Mouse (Mus musculus): ENCODE results near the gene Skap1.
"Not testable (repeated sequence)": the region's sequence is repeated elsewhere in the genome, so short reads cannot be mapped to it uniquely, and the experiment has no call there.

Skap1 gene

DNA sequence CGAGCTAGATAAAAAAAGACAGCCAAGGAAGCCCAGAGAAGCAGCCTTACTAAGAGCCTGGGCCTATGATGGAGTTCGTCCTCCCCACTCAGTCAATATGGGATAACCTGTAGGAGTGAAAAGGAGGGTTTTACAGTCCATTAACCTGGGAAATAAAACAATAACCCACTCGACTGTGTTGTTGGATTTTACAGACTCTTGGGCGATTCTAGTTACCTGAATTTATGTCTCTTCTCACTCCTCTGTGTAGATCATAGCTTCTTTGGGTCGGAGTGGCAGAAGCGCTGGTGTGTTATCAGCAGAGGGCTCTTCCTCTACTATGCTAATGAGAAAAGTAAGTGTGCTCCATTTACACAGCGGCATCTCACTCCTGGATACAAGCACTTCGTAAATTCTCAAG, 239.4 kb downstream of the Skap1 start:
- no peak for DNase-seq

- no peak for DNase-seq
These were observed 246.9 kb downstream of the Skap1 start for GRCm38 (mm10) chr11:96711268-96711667.

DNA sequence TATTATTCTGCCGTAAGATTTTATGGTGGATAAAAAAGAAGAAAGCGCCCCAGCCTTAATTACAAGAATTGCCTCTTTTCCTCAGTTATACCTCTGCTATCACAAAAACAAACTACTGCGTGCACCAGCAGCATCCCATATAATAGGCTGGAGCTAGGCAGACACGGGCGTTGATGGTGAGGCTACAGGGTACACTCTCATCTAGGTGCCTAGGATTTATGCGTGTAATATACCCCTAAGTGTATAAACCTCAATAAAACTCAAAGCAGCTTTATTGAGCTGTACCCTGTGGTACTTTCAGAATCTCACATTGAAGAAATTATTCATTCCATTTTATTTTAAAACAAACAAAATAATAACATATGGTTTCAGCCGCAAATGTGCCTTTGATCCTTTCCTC, 247.3 kb downstream of the Skap1 start:
- DNase-seq = no peak

DNA sequence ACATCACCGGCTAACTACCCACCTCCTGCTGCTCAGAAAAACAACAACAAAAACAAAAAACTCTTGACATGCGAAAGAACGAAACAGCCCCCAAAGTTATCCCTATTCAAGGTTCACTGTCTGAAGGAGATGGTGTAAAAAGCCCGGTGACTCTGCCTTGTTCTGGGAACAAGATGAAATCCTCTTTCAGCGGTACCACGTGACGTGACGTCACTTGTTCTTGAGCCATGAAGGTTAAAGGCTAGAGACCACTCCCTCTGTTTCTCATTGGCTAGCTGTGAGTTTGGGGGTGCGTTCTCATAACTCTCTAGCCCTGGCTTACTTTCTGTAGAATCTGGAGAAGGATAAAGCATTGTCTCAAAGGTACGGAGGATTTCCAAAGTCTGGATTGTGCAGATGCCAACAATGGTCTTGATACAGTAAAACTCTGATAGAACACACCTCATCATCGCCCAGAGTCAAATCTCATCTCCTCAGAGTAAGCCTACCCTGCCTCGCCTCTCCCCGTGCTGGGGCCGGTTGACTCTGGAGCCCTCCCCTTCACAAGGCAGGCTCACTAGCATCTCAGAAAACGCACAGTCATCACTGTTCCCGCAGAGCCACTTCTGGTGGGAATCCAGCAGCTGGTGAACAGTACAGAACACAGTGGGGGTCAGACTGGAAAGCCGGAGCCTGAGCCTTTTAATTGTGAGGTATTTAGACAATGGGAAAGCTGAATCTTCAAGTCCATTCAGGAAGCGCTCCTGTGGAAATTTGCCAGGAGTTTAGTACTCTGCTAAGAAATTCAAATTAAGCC, 249.0 kb downstream of the Skap1 start:
- no peak for DNase-seq

DNA sequence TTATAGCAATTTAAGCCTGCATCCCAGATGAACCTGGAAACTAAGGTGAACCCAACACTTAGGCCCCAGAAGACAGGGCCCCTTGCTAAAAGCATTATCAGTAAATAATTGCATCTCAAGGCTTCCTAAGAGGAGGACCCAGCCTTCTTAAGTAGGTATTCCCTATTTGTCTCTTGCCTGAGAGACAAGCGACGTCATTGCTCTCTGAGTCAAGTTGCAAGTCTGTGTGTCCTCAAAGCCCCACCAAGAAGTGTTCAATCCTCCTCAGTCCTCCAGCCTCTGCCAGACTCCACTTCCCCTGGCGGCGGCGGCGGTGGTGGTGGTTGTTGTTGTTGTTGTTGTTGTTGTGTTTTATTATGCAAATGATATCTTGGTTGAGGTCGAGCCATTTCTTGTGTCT, 249.6 kb downstream of the Skap1 start:
- DNase-seq = no peak

DNA sequence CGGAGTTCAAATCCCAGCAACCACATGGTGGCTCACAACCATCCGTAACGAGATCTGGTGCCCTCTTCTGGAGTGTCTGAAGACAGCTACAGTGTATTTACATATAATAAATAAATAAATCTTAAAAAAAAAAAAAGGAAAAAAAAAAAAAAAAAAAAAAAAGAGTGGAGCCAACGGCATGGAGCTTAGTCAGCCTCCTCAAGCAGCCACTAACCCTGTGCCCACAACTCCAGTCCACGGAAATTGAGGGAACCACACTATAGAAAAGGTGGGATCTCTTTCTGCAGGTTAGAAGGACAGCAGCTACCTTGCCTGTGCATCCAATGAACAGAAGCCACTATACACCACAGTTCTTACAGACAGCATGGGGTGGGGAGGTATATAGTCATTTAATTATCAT, 250.8 kb downstream of the Skap1 start:
- DNase-seq = not testable (repeated sequence)

- no peak for DNase-seq
These were observed 254.2 kb downstream of the Skap1 start for GRCm38 (mm10) chr11:96718609-96719008.

DNA sequence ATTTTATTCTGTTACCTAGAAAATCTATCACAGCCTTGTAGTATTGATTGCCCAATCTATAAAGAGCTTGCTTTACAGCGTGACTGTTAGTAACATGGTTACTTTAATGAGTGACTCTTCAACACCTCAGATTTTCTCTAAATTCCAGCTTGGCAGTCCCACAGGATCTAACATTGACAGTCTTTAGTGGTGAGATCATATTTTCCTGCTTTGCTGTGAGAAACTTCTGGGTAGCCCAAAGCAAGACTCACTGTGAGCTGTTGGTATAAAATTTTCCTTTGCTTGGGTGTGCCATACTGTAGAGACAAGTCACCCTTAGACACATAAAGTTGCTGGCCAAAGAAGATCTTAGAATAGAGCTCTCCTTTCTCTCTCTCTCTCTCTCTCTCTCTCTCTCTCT, 261.4 kb downstream of the Skap1 start:
- DNase-seq = no peak

DNA sequence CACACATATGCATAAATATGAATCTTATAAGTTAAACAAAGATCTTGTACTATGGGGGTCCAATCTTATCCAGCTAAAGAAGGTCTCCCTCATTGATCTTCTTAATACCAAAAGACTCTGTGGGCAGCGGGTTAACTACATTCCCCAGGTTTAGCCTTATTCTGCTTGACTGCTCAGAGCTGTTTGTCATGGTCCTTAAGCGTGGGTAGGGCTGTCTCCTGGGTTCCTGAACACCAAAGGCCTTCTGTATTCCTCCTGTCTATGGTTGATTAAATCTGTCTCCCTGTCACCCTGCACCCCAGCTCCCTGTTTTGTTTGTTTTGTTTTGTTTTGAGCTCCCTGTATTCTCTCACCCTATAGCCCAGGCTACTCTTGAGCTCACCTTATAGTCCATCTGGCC, 264.2 kb downstream of the Skap1 start:
- DNase-seq = no peak

- DNase-seq = no peak
These were observed 265.1 kb downstream of the Skap1 start for GRCm38 (mm10) chr11:96729462-96729861.

DNA sequence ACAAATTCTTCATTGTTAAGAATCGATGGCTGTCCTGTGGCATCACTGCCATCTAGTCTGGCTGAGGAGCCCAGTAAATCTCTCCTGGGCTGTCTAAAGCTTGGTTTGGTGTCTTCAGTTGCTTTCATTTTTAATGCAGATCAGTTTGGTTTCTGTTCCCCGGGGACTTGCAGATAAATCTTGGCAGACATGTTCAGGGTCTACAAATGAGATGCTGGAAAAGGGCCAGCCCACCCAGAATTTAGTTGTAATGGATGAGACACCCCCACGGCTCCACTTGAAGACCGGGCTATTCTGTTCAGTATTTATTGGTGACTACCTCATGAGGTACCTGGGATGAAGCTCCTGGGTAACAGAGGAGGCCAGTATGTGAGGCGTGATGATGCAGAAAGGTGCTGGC, 265.9 kb downstream of the Skap1 start:
- DNase-seq = no peak

GRCm38 (mm10) chr11:96732657-96733056, 268.3 kb downstream of the Skap1 start:
- DNase-seq = no peak

GRCm38 (mm10) chr11:96735908-96736307, 271.5 kb downstream of the Skap1 start:
- peak; percentile 58 for DNase-seq

- DNase-seq = no peak
These were observed 272.0 kb downstream of the Skap1 start for GRCm38 (mm10) chr11:96736361-96736760.

DNA sequence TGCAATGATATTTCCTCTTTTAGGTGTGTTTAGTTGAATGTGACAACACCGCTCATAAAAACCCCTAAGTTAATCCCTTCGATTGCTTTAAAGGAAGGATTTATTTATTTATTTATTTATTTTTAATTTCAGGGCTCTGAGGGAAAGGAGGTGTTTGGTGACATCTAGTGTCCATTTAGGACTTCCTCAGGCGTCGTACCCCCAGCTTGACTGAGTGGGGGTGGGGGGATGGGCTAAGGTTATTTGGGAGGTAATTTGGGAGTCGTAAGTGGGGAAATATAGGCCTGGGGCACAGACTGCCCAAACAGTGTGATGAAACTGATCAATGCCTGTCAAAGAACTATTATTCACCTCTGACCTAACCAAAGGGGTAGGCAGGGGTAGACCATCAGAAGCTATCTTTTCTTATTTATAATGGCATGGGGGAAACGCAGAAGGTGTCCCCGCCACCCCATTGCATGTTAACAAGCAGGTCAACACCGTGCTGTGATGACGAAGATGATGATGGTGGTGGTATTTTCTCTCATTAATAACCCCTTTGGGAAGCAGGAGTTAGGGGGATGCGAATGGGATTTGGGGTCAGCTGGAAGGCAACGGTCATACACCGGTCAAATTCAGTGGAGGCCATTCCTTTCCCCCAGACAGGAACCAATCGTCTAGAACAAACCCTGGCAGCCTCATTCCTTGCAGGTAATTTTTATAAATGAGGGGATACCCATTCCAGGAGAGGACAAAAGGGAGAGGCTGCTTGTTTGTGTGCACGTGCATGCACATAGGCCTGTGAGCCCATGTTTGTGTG, 273.5 kb downstream of the Skap1 start:
- DNase-seq = no peak

GRCm38 (mm10) chr11:96740796-96741195, 276.4 kb downstream of the Skap1 start:
- DNase-seq = no peak

DNA sequence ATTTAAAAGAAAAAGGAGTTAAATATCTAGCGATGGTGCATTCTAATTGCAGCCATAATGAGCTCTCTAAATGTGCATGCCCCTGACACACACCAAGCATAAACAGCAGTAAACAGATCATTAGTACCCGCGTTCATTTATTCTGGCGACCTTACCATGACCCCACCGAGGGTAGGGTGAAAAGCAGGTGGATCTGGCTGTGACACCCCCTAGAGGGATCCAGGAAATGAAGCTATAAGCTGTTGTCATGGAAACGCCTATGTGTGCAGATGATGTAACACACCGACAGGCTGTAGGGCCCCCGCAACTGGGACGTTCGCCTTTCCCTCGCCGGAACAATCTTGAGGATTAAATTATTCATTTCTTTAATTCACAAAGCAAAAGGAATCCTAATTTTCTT, 277.6 kb downstream of the Skap1 start:
- peak; percentile 51 for DNase-seq

GRCm38 (mm10) chr11:96743000-96743399, 278.6 kb downstream of the Skap1 start:
- DNase-seq = no peak

DNA sequence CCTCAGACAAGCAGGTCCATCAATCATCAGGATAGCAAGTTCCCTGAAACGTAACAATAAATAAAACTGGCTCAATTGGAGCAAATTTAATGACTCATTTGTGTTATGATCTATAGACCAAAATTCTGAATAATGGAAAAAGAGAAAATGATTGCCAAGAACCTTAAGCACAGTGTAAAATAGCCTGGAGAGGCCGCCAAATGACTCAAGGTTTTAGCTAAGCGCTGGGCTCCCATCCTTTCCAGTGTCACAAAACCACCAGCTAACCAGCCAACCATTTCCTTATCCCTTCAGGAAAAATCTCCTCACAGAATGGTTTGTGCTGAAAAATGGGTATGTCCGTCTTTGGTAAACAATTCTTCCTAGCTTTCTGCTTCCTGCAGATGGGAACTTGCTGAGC, 279.5 kb downstream of the Skap1 start:
- DNase-seq = no peak

GRCm38 (mm10) chr11:96746648-96747047, 282.3 kb downstream of the Skap1 start:
- no peak for DNase-seq

GRCm38 (mm10) chr11:96747555-96747954, 283.2 kb downstream of the Skap1 start:
- DNase-seq = no peak

GRCm38 (mm10) chr11:96755298-96755697, 290.9 kb downstream of the Skap1 start:
- DNase-seq = no peak

GRCm38 (mm10) chr11:96757421-96757820, 293.0 kb downstream of the Skap1 start:
- DNase-seq = no peak

DNA sequence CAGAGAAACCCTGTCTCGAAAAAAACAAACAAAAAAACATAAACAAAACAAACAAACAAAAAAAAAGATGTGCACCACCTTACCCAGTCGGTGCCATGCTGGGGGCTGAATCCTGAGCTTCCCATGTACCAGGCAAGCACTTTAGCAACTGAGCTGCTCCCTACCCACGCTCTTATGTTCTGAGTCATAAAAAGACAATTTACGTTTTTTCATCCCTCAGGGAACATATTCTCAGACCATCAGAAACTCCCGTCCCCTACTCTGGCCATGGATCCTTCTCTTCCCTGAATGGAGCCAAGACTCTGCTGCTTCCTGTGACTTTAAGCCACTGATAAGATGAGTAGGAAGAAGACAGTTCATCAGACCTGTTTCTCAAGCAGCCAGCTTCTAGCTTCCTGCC, 294.0 kb downstream of the Skap1 start:
- no peak for DNase-seq

Data from right cerebral cortex, postnatal 25 days (tissue).